Mouse (Mus musculus): ENCODE results near the gene Arsa. TPM values are rescaled to one million over a fixed set of nuclear protein-coding genes. Genes with fewer than 3 reads are reported as not detected.

The Arsa gene
- polyA plus RNA-seq, 1 experiment, result 35.4 TPM

GRCm38 (mm10) chr15:89496131-89496530 is 18.9 kb upstream of the Arsa start:
- DNase-seq (ENCODE audit: low spot score), result no peak

DNA sequence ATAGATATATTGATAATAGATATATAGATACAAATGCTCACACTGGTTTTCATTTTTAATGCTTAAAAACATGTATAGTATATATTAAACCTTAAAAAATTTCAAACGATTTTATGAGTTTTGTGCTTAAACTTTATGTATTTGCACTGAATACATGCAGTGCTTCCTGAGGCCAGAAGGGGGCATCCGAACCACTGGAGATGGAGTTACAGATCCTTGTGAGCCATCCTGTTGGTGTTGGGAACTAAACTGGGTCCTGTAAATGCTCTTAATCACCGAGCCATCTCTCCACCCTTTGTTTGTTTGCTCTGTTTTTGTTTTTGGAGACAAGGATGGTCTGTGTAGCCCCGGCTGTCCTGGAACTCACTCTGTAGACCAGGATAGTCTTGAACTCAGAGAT is 17.7 kb upstream of the Arsa start:
- DNase-seq (ENCODE audit: low spot score), result no peak

GRCm38 (mm10) chr15:89488611-89489117 is 11.4 kb upstream of the Arsa start:
- DNase-seq (ENCODE audit: low spot score), result no peak

DNA sequence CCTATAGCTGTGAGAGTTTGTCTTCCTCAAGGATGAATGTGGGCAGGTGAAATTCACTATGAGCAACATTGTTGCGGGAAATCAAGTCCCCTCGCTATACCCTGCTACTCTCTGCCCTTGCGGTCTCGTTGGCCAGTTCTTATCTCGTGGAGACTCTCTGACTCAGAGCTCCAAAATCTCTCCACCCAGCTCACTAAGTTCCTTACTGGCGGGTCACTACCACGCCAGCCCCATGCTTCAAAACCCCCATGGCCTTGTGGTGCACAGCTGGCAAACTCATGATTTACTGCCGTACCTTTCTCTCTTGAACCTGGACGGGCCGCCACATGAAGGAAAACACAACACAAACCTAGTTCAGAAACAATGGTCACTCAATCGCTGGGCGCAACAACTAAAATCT is 11.0 kb upstream of the Arsa start:
- no peak for DNase-seq (ENCODE audit: low spot score)

GRCm38 (mm10) chr15:89480584-89480983 is 3.4 kb upstream of the Arsa start:
- no peak for DNase-seq (ENCODE audit: low spot score)

DNA sequence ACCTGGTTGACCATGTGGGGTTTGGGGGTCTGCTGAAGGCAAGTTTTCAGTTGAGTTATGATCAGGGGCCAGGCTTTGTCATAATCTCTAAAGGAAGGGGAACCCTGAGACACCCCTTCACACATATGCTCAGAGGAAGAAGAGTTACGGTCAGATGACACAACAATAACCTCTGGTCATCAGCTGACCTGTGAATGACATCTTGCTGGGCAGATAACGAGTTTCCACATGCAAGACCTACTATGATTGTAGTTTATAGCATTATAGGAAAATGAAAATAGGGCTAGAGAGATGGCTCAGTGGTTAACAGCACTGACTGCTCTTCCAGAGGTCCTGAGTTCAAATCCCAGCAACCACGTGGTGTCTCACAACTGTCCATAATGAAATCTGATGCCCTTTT is 1.4 kb upstream of the Arsa start:
- DNase-seq (ENCODE audit: low spot score), result no peak

DNA sequence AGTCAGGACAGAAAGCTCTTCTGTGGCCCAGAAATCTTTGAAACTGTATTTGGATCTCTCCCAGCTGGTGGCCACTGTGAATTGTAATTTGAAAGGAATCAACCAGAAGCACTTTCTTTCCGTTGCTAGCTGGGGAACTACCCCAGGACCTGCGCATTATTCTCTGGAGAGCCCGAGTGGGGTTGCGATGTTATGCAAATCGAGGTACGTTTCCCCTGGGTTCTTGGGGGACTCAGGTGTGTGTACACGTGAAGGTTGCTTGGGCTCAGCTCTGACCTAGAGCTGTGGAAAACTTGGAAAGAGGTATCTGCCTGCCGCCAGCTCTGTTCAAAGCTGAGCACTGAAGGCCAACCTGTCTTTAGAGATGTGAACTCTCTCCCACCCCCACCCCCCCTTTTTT is 581 bp upstream of the Arsa start:
- no peak for DNase-seq (ENCODE audit: low spot score)

DNA sequence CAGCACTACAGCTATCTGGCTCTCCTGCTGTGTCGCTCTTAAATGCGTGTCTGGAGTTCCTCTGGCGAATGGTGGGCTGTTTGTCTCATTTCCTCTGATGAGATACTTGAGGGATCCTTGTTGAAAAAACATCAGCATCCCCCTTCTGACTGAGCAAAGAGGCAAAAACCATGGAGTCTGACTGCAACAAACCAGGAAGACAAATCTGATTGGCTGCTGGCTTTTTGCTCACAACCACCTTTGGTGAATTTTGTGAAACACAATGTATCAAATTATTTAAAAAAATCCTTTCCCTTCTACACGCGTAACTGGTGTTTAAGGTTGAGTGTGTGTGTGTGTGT is 780 bp downstream of the Arsa start:
- DNase-seq (ENCODE audit: low spot score), result no peak

- peak; percentile 82 for DNase-seq (ENCODE audit: low spot score)
These were observed 1.4 kb downstream of the Arsa start for GRCm38 (mm10) chr15:89475611-89476474.

DNA sequence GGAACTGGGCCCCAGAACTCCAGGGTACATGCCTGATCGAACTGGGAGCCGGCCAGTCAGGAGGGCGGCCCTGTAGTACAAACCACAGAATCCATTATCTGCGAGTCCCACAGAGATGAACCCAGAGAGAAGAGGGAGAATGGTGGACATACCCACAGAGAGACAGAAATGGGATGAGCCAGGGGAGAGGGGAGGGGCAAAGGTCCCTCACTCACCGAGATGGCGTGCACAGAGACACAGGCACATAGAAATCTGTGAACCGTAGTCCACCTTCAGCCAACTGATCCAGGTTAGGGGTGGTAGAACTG is 2.0 kb downstream of the Arsa start:
- no peak for DNase-seq (ENCODE audit: low spot score)

DNA sequence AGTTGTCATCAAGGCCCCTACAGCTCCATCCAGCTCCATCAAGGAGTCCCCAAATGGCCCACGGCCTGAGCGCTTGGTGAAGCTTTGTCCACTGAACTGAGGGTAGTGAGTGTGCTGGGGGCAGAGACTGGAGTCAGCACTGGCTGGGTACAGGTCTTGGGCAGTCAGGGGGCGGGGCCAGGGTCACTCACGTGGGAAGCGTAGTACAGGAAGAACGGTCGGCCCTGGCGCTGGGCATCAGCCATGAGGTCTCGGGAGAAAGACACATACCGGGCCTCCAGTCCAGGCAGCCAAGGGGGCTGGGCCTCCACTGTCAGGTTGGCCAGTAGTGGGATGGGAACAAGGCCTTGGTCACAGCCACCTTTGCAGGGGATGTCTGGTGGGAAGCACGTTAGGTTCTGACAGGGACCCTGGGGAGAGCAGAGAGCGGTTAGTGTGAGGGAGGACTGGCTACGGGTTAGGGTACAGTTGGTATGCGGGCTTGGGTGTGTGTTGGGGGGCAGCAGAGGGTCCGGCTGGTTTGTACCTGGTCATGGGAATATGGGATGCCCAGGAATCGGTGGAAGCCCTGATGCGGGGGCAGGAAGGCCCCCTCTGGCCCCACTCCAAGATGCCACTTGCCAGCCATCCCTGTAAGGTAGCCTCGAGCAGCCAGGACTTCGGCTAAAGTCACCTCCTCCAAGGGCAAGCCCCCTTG is 2.5 kb downstream of the Arsa start:
- no peak for DNase-seq (ENCODE audit: low spot score)

DNA sequence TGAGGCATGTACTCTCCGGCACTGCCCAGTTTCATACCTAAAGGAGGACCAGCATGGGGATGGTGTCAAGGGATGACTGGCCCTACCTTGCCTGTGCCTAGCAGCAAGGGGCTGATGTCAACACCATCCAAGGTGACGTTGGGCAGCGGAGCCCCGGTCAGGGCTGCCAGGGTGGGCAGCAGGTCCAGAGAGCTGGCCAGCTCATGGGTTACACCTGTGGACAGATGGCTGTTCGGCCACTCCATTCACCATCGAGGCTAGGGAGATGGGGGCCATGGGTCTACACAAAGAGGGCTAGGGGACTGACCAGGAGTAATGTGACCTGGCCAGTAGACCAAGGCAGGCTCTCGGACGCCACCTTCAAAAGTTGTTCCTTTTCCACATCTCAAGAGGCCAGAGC is 3.3 kb downstream of the Arsa start:
- DNase-seq (ENCODE audit: low spot score), result no peak

GRCm38 (mm10) chr15:89473370-89473769 is 3.9 kb downstream of the Arsa start:
- no peak for DNase-seq (ENCODE audit: low spot score)

DNA sequence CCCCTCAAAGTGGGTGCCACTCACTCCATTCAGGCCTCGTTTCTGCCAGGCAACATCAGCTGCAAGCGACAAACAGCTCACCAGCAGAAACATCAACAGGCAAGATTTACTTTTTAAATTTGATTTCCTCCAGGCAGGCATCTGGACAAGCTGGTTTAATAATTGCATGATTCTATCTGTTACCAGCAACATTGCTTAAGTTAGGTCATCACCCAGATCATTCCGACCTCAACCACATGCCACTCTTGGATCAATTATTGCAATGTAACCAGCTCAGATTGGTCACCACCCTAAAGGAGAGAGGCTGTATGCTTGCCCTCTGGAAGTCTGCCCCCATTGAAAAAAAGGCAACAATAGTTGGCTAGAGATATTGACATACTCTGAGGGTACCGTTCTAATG is 5.7 kb downstream of the Arsa start:
- no peak for DNase-seq (ENCODE audit: low spot score)

GRCm38 (mm10) chr15:89468577-89468976 is 8.6 kb downstream of the Arsa start:
- DNase-seq (ENCODE audit: low spot score), result no peak

- DNase-seq (ENCODE audit: low spot score), result no peak
These were observed 12.2 kb downstream of the Arsa start for GRCm38 (mm10) chr15:89465052-89465451.

DNA sequence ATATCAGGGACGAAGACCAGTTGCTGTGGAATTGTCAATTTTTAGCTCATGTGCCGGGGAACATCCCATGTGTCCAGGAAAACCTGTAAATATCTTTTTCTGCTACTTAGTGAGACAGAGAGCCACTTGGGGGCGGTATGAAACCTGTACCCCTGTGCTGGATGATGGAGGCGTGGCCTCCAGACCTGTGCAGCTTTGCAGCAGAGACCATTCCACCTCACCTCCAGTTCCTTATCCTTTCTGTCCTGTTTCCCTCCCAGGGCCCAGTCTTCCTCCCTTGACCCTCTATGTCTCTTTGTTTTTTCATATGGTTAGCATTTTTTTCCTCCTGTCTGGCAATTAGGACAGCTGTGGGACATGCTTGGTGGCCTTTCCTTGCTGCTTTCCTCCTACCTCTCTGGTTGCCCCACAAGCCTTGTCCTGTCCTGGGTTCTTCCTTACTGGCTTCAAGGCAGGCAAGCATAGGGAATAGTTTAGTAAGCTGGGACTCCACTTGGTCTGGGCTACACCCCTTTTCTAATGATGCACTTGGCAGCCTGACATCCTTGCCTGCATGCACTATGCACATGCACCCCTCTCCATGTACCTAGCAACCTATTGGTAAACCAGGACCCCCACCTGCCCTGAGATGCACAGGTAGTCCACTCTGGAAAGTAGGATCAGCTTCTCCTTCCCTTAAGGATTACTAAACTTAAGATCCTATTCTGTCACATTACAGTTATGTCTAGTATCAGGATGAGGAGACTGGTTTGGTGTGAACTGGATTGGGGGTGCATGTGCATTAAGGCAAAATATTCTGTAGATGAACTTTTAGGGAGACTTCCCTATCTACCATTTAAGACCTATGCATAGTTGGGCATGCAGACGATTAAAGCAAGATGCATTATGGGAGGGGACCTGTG is 13.6 kb downstream of the Arsa start:
- DNase-seq (ENCODE audit: low spot score), result no peak

GRCm38 (mm10) chr15:89462176-89462575 is 15.0 kb downstream of the Arsa start:
- DNase-seq (ENCODE audit: low spot score), result no peak

DNA sequence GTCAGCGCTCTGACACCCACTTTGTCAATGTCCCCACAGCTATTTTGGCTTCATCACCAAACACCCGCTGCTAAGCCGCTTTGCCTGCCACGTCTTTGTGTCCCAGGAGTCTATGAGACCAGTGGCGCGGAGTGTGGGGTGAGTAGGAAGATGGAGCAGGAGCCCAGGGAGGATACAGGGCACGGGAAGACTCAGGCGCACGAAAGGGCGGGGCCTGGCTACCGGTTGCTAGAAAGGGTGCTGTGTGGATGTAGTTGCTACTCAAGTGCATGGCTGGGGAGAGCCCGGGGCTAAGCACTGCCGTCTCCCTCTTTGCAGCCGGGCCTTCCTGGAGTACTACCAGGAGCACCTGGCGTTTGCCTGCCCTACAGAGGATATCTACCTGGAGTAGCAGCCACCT is 15.9 kb downstream of the Arsa start:
- no peak for DNase-seq (ENCODE audit: low spot score)

- DNase-seq (ENCODE audit: low spot score), result no peak
These were observed 16.9 kb downstream of the Arsa start for GRCm38 (mm10) chr15:89460298-89460697.

GRCm38 (mm10) chr15:89459821-89460220 is 17.4 kb downstream of the Arsa start:
- no peak for DNase-seq (ENCODE audit: low spot score)

GRCm38 (mm10) chr15:89458942-89459341 is 18.3 kb downstream of the Arsa start:
- no peak for DNase-seq (ENCODE audit: low spot score)
